Mouse (Mus musculus) small intestine, adult 2 months (tissue): ENCODE results near the gene Wdr18.

Experiments used
- CTCF ChIP-seq: fragments of 200-500 bp; IDR thresholded peaks from 2 replicates; pipeline ENCODE4 v1.5.1; 2012; ENCODE audit warnings: low read depth, mild to moderate bottlenecking, control low read depth, inconsistent platforms, low read length, moderate library complexity, mixed read lengths; ENCODE audit not compliant: insufficient replicate concordance, insufficient read length; ENCODE audit errors: extremely low read depth
- POLR2A ChIP-seq: fragments of 200-500 bp; IDR thresholded peaks from 2 replicates; pipeline ENCODE4 v1.6.1; 2012; ENCODE audit warnings: low read depth, mild to moderate bottlenecking, control low read depth, inconsistent platforms, low read length, moderate library complexity

- TF ChIP-seq POLR2A (no peak; the same call in 1 of the 2 replicates), CTCF (no peak)
Observed at GRCm38 (mm10) chr10:79984871-79985270, 24.9 kb downstream of the Wdr18 start.
